In the genomic region with DNA sequence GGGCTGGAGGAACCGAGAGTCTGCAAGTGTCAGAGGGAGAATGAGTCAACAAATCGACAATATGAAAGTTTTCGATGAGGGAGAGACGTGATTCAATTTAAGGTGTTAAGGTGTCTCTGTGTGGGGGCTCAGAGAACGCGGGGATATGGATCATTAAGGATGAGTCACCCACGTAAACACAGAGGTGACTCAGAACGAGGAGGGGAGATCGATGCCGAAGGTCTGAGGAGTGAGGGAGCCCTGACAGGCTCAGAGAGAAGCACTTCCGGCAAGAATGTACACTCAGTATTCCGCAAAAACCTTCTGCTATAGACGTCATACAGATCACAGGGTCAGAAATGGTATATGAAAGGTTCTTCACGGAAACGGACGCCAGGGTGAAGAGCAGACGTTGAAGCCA, we compare ENCODE assay signal across 21 mouse cellular contexts.
"Had no signal": no experiment of that assay in that cellular context is flagged by ENCODE, and none has a peak within 500 bp of the region (broad histone marks: within the 10 kb centered on the region; RNA-seq: fewer than 3 reads in every experiment).

No protein-coding gene starts in this region.

- H3K9me3 ChIP-seq: kidney, embryonic 15.5 days; limb, embryonic 12.5 days; liver, embryonic 12.5 days; liver, embryonic 15.5 days; neural tube, embryonic 12.5 days; neural tube, embryonic 15.5 days; stomach, embryonic 15.5 days had no signal

- H3K27ac ChIP-seq: kidney, embryonic 15.5 days; left cerebral cortex, adult 2 months; limb, embryonic 12.5 days; liver, embryonic 12.5 days; liver, embryonic 15.5 days; neural tube, embryonic 12.5 days; neural tube, embryonic 15.5 days; stomach, embryonic 15.5 days had no signal

- H3K4me3 ChIP-seq: kidney, embryonic 15.5 days; left cerebral cortex, adult 2 months; limb, embryonic 12.5 days; liver, embryonic 12.5 days; liver, embryonic 15.5 days; neural tube, embryonic 12.5 days; neural tube, embryonic 15.5 days; stomach, embryonic 15.5 days had no signal

- ATAC-seq: liver, embryonic 12.5 days had no signal

- H3K4me1 ChIP-seq: liver, embryonic 12.5 days; liver, embryonic 15.5 days had no signal

- H3K9ac ChIP-seq: kidney, embryonic 15.5 days; limb, embryonic 12.5 days; liver, embryonic 12.5 days; liver, embryonic 15.5 days; neural tube, embryonic 12.5 days; neural tube, embryonic 15.5 days; stomach, embryonic 15.5 days had no signal

- DNase-seq: kidney, adult 8-10 months; kidney, postnatal 10 days; kidney, postnatal 36 days; layer of hippocampus, postnatal 36 days; liver; lung, adult 2 months; lung, postnatal 4 days; midbrain, embryonic 14.5 days; right cerebral cortex, adult 18-20 months; right cerebral cortex, postnatal 14 days; right cerebral cortex, postnatal 4 days; thymus, postnatal 25 days had no signal

- H3K27me3 ChIP-seq: kidney, embryonic 15.5 days; limb, embryonic 12.5 days; liver, embryonic 12.5 days; liver, embryonic 15.5 days; neural tube, embryonic 12.5 days; neural tube, embryonic 15.5 days; stomach, embryonic 15.5 days had no signal

- H3K4me2 ChIP-seq: kidney, embryonic 15.5 days; limb, embryonic 12.5 days; liver, embryonic 12.5 days; liver, embryonic 15.5 days; midbrain, embryonic 11.5 days; neural tube, embryonic 12.5 days; neural tube, embryonic 15.5 days; stomach, embryonic 15.5 days had no signal

- H3K36me3 ChIP-seq: kidney, embryonic 15.5 days; limb, embryonic 12.5 days; liver, embryonic 12.5 days; liver, embryonic 15.5 days; neural tube, embryonic 12.5 days; neural tube, embryonic 15.5 days; stomach, embryonic 15.5 days had no signal
